Mouse (Mus musculus): Measurements from ENCODE around the gene Rasgrf1. TPM values are rescaled to one million over a fixed set of nuclear protein-coding genes. Genes with fewer than 3 reads are reported as not detected.

Rasgrf1 gene
- polyA plus RNA-seq (2014; fragmentation: Illumina TruSeq; extraction: RNeasy Lipid Tissue Mini Kit (QIAGEN cat#74804); ENCODE audit: low read depth, low replicate concordance), result 10.7 TPM

GRCm38 (mm10) chr9:89909131-89910010 is at the start of gene Rasgrf1:
Gene Rasgrf1 (plus strand): TSS chr9:89909908.

GRCm38 (mm10) chr9:90053852-90054251 is 144.1 kb downstream of the Rasgrf1 start, which contains the start of gene Ctsh:
Gene Ctsh (plus strand): TSS chr9:90054152.

Other genes with a start within 250 kb of the Rasgrf1 start
- 21.4 TPM for gene Tmed3, start 204.8 kb upstream of the Rasgrf1 start, polyA plus RNA-seq (2014; fragmentation: Illumina TruSeq; extraction: RNeasy Lipid Tissue Mini Kit (QIAGEN cat#74804); ENCODE audit: low read depth, low replicate concordance)
- not detected for gene Ankrd34c, start 171.4 kb upstream of the Rasgrf1 start, polyA plus RNA-seq (2014; fragmentation: Illumina TruSeq; extraction: RNeasy Lipid Tissue Mini Kit (QIAGEN cat#74804); ENCODE audit: low read depth, low replicate concordance)
- gene Ctsh, start 144.2 kb downstream of the Rasgrf1 start, polyA plus RNA-seq (2014; fragmentation: Illumina TruSeq; extraction: RNeasy Lipid Tissue Mini Kit (QIAGEN cat#74804); ENCODE audit: low read depth, low replicate concordance), result 421 TPM
- gene Morf4l1, start 204.9 kb downstream of the Rasgrf1 start, polyA plus RNA-seq (2014; fragmentation: Illumina TruSeq; extraction: RNeasy Lipid Tissue Mini Kit (QIAGEN cat#74804); ENCODE audit: low read depth, low replicate concordance), result 976 TPM